Mouse (Mus musculus): ENCODE data around the gene Il13ra1. TPM values are rescaled to one million over a fixed set of nuclear protein-coding genes. Genes with fewer than 3 reads are reported as not detected.

Gene Il13ra1
- total RNA-seq (2021) = 1 to 10 TPM; 2.9 to 4.1 TPM

DNA sequence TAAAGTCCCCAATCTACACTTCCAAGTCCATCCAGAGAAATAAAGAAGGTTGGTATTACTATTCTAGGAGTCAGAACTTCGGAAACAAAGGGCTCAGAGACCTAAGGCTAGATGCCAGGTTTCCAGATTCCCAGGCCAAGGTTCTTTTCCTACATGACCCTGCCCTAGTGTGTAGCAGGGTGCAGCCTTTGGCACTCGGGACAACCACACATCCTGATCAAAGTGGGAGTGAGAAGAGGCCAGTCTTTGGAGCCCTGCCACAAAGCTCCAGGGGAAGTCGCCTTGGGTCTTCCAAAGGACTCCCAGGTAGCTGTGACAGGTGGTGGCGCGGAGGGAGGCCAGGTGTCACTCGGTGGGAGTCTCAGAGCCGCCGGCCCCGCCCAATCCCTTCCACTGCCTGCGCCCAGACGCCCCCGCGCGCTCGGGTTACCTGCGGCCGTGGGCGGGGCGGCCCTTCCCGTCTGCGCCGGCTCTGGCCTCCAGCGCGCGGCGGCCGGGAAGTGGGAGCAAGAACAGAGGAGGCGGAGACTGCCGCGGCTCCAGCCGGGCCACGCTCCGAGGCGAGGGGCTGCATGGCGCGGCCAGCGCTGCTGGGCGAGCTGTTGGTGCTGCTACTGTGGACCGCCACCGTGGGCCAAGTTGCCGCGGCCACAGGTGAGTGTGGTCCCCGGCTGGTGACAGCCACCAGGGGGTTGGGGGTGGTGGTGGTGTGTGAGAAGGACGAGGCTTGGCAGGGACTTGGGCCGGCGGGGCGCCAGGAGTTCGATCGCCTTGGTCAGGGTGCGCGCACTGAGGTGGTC is at the start of gene Il13ra1:
Gene Il13ra1 (plus strand): TSS at position 489 of the 800 bp plus-strand sequence.
- DNase-seq (ENCODE audit: low spot score in 2 of 2) = peak; percentile 7 to 8
- intact Hi-C loops (cut with DNase I) = no loop called here

DNA sequence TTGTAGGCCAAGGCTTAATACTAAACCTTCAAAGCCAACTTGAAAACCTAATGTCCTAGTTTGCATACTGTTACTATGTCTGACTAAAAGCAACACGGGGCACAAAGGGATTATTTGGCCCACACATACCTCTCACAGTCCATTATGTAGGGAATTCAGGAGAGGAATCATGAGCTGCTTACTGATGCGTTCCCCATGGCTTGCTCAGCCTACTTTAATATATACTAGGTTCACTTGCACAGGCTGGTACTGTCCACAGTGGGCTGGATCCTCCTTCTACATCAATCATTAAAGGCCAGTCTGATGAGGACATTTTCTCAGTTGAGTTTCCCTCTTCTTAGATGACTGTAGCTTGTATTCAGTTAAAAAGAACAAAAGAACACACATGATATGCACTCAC is 37.9 kb upstream of the Il13ra1 start:
- DNase-seq (ENCODE audit: low spot score in 2 of 2) = no peak
- intact Hi-C loops (cut with DNase I) = no loop called here

DNA sequence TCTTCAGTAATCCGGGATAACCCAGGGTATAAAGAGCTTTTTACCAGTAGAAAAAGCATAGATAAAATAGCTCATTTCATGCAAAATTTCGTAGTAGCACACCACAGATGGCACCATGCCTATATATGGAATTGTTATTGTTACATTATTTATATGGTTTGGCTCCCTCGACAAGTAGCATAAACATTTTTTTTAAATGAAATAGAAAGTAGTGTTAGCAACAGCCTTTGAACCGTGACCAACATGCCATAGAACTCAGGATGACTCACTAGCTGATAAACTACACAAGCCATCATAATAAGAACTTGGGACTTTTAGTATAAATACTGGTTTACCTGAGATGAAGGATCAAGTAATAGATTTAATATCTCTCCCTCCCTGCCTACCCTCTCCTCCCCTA is 34.7 kb upstream of the Il13ra1 start:
- no peak for DNase-seq (ENCODE audit: low spot score in 2 of 2)
- intact Hi-C loops (cut with DNase I) = no loop called here

DNA sequence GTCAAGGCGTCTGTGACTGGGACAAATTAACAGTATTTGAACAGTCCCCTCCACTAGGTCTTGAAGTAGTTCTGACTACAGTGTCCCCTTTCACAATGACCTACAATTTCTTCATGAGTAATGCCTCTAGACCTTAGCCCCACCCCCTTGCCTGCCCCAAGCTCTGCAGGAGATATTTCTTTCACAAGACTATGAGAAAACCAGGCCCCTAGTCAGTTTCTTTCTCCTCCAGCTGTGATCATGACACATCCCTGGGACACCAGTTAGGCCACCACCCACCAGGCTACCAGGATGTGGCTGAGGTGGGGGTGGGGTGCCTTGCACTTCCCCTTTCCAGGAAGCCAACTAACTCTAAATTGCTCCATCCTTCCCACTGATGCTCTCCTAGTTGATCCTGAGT is 29.0 kb upstream of the Il13ra1 start:
- DNase-seq (ENCODE audit: low spot score in 2 of 2) = no peak
- intact Hi-C loops (cut with DNase I) = no loop called here

DNA sequence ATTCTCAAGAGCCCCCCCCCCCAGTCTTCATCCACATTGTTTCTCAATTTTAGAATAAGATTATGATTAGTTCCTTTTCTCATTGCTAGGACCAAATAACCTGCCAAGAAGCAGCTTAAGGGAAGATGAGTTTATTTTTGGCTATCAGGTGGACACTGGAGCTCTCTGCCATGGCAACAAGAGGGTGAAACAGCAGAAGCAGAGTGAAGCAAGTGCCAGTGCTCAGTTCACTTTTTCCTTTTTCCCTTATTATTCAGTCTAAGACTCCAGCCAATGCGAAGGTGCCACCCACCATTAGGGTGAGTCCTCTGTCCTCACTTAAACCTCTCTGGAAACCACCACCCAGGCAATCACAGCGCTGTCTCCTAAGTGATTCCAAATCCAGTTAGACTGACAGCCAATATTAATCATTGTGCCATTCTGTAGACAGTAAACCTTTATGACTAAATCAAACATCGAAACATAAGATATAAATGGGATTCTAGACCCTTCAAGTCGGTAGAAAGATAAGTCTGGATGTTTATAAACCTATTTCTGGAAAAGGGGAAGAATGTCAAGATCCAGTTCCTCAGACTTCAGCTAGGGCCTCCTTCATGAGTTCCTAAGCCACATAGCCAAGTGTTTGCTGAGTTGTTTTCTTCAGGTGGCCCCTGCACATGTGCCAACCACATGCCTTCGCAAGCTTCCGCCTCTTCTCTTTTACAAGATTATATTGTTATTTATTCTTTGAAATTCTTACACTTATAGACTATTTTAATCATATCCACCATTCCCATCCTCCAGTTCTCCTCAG is 23.2 kb upstream of the Il13ra1 start:
- intact Hi-C loops (cut with DNase I) = loop anchor here (5.0 kb wide), 1 partner anchor 51 kb away; no protein-coding TSS in a partner anchor
- DNase-seq (ENCODE audit: low spot score in 2 of 2) = no peak

DNA sequence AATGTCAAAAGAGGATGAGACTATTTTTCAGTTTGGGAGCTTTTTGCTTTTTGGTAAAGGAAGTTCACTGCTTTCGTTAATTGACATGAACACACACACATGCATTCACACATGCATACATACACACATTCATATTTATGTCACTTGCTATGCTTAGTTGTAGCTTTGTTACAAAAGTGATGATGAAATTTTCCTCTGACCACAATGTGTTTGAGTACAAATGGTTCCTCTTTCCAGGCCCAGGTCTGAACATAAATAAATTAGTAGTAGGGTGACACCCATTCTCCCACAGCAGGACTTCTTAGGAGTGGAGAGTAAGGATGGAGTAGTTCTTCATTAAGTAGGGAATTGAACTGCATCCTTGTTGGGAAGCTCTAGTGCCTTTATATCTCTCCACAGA is 11.0 kb upstream of the Il13ra1 start:
- intact Hi-C loops (cut with DNase I) = no loop called here
- DNase-seq (ENCODE audit: low spot score in 2 of 2) = no peak

DNA sequence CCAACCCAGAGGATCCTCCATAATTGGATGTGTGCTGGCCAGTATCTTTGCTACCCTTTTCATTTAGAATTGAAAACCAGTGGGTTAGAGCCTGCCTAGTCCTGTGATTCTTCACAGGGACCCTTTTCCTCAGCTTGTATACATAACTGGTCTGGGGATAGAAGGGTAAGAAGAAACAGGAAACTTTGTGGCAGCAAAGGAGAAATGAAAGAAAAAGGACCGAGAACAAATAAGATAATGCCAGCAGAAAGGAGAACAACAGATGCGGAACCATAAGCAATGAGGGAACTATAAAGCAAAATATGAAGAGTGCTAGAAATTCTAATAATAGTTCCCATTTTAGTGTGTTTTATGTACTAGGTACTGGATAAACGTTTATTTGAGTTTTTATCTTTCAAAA is 10.6 kb upstream of the Il13ra1 start:
- intact Hi-C loops (cut with DNase I) = no loop called here
- DNase-seq (ENCODE audit: low spot score in 2 of 2) = no peak

DNA sequence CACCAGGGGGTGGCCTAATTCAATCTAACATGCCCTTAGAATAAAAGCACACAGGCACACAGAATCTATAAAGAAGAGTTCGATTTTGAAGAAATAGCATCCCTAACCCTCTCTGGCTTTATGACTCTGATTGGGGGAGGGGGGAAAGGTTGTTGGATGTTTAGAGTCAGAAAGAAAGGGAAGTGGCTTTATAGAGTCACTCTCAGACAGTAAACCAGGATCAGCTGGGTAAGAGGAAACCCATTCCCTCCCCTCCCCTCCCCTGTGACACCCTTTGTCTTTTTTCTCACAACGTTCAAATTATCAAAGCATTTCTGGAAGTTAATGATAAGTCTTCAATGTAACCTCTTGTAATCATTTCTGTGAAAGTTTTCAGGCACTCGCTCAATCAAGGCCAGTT is 3.3 kb upstream of the Il13ra1 start:
- no peak for DNase-seq (ENCODE audit: low spot score in 2 of 2)

DNA sequence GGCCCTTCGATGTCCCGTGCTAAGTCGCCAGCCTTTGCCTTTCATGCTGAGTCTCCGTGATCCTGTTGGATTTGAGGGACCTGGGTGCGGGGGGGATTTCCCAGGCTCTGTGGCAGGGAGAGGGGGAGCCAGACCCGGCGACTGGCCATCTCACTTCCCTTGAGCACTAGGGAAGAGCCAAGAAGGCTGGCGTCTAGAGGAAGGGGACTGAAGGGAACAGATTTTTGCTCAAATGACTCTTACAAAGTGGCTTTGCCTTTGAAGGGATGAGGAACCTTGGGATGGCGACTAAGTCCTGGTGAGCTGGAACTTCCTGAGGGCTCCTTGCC is 476 bp downstream of the Il13ra1 start:
- intact Hi-C loops (cut with DNase I) = no loop called here
- peak in 1 of 2 experiments; percentile 3 for DNase-seq (ENCODE audit: low spot score in 2 of 2)

More for the DNA sequence above, 3.3 kb upstream of the Il13ra1 start:
- intact Hi-C loops (cut with DNase I) = no loop called here

DNA sequence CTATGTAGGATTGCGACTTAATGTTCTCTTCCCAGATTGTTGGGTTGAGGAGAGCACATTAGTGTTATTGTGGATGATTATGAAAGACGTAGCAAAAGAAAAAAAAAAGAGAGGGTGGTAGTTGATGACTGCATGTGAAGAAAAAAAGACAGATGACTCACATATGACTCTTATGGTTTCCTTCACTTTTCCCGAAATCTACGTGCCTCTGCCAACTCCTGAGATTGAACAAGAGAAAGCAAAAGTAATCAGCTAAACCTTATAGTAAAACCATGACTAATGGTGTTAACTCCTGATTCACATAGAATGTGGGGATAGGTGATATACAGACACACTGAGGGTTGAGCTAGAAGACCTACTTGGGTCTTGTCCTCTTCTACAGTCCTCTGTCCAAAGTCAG is 3.3 kb downstream of the Il13ra1 start:
- intact Hi-C loops (cut with DNase I) = no loop called here
- DNase-seq (ENCODE audit: low spot score in 2 of 2) = no peak

DNA sequence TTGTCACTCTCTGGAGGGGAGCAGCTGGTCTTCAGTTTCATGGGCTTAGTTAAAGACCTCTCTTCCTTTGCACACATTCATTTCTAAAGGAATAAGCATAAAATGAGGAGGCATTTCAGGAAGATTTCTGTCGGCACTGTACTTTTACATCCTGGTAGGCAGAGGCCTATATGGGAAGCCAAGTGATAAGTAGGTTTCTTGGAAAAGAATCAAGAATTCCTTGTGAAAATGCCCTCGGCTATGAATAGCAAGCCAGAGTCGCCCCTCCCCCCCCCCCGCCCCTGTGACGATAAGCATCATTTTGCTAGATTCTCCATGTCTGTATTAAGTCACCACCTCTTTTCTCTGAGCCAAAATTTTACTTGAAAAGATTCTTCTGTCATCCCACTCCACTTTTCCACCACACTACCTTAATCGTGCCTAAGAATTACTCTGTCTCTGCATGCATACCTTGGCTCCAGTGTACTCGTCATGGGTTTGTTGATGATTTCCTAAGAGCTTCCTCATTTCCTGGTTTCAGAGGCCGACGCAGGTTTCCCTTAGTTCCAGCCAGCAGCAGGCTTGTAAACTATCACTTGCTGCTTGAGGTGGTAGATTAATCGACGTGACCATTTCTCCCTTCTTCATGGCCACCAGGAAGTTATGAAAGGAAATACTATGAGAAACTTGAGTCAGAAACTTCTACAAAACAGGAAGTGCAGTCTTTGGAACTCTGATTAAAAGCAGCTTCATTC is 17.3 kb downstream of the Il13ra1 start:
- intact Hi-C loops (cut with DNase I) = no loop called here
- no peak for DNase-seq (ENCODE audit: low spot score in 2 of 2)

DNA sequence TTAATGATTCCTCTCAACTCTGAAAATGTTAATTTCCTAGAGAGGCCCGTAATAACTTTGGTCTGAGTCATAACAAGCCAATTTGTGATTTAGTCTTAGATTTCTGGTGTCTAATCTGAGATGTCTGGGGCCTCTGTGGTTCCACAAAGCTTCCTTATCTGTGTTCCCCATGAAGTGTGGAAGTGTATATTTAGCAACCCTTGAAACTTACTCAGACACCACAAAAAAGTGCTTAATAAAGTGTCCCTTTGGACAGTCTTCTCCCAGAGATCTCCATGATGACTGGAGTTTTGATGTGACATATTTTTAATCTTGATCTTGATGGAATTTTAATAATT is 17.8 kb downstream of the Il13ra1 start:
- intact Hi-C loops (cut with DNase I) = no loop called here
- DNase-seq (ENCODE audit: low spot score in 2 of 2) = no peak

DNA sequence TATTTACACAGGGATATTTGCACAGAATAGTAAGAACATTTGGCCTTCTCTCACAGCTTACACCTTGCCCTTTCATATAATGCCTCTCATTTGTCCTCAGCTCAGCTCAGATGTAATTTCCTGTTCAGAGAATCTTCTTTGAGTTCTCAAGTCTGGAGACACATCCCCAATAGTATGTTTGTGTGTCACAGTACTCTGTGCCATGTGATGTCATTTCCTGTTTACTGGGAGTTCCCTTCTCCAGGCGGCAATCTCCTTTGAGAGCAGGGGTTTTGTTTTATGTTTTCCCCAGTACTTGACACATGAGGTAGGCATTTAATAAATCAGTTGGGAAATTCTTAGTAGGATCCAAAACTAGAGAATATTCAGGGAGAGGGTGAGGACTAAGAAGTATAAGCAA is 24.4 kb downstream of the Il13ra1 start:
- intact Hi-C loops (cut with DNase I) = no loop called here
- DNase-seq (ENCODE audit: low spot score in 2 of 2) = no peak

DNA sequence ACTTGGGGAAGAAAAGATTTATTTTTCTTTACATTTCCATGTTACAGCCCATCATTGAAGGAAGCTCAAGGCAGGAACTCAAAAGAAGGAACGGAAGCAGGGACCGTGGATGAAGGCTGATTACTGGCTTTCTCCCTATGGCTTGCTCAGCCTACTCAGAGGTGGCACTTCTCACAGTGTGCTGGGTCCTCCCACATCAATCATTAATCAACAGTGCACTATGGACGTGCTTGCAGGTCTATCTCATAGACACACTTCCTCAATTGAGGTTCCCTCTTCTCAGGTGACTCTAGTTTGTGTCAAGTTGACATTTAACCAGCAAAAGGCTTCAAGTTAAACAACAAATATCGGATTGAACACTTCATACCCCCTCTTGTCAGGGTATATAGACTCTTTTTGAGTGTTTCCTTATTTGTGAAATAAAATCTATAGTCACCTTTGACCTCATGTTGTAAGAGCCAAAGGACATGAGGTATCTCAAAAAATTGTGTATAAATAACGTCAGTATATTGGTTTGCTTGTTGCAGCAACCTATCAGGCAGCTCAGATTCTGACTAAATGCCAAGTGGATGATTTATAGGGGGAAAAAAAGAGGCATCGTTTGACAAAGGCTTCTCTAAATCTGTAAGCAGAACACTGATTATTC is 30.2 kb downstream of the Il13ra1 start:
- DNase-seq (ENCODE audit: low spot score in 2 of 2) = no peak
- intact Hi-C loops (cut with DNase I) = no loop called here

DNA sequence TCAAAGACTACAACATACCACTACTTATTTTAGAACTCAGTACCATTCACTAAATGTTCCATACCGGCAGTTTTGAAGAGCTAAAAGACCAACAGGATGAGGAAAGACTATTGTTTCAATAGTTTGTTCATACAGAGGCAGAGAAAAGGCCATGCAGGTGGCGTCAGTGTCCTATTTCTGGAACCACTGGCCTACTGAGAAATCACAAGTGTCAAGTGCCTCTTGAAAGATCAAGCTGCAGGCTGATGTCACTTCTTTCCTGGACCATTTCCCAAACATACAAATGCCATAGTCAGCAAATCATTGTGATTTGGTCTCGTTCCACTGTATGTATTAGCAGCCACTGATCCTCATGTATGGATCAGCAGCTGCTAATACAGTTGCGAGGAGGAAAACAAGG is 34.8 kb downstream of the Il13ra1 start:
- no peak for DNase-seq (ENCODE audit: low spot score in 2 of 2)
- intact Hi-C loops (cut with DNase I) = no loop called here

DNA sequence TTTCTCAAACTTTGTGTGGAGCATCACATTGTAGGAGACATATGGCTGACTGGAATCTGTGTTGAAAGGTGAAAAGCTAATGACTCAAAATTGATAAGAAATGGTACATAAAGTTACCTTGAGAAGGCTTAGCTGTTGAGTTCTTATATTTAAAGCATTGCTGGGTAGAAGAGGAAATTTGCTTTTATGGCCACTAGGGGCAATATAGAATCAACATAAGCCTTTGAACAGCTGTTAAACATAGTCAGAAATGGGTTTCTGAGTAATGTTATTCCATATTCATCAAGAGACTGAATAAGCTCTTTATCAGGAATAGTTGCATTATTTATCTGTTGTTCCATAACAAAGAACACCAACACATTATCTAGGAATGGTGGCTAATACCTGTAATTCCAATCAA is 38.2 kb downstream of the Il13ra1 start:
- intact Hi-C loops (cut with DNase I) = no loop called here
- DNase-seq (ENCODE audit: low spot score in 2 of 2) = no peak

DNA sequence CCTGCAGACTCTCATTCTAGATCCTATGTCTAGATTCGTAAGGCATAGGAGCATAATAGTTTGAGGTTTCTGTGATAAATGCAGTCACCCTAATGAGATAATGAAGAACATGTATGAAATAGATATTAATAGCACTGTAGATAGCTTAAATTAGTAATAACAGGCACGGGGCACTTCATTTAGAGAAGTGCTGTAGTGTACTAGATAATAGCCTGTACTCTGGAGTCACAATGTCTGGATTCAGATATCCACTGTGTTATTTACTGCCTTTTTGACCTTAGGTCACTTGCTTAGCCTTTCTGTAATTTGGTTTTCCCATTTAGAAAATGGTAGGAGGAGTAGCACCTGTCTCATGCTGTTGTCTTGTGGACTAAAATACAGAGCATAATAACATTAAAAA is 44.8 kb downstream of the Il13ra1 start:
- DNase-seq (ENCODE audit: low spot score in 2 of 2) = no peak
- intact Hi-C loops (cut with DNase I) = no loop called here

DNA sequence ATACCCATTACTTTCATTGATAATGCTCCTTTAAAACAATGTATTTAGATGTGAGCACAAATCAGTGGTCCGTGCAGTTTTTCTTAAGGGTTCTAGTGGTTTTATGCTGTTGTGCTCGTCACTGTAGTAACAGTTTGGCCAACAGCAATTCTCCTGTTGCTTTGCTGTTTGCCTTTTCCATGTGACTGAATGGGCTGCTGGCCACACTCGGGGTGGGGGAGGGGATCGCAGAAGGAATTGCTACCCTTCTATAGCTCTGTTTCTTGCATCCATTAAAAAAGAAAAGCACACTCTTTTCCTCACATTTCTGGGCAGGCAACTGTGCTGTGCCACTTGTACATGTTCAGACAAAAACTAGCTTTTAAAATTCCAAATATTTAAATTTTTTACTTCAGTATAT is 49.7 kb downstream of the Il13ra1 start:
- intact Hi-C loops (cut with DNase I) = no loop called here
- DNase-seq (ENCODE audit: low spot score in 2 of 2) = no peak

DNA sequence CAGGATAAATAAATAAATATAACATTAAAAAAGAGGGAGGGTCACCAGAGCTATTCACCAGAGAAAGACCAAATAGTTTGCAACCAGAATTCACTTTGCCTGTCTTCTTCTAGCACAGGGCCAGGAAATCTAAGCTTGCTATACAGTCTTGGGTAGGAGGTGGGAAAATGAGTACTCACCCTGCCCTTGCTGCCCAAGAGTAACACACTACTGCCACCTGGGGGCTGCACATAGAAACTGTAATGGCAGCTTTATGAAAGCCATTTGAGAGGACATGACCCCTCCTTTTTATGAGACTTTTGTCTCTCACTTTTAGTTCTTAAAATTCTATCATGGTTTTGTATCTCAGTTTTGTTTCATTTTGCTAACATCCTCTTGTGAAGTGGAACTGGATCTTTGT is 71.7 kb downstream of the Il13ra1 start:
- no peak for DNase-seq (ENCODE audit: low spot score in 2 of 2)
- intact Hi-C loops (cut with DNase I) = loop anchor here (5.0 kb wide), 1 partner anchor 141 kb away; no protein-coding TSS in a partner anchor

DNA sequence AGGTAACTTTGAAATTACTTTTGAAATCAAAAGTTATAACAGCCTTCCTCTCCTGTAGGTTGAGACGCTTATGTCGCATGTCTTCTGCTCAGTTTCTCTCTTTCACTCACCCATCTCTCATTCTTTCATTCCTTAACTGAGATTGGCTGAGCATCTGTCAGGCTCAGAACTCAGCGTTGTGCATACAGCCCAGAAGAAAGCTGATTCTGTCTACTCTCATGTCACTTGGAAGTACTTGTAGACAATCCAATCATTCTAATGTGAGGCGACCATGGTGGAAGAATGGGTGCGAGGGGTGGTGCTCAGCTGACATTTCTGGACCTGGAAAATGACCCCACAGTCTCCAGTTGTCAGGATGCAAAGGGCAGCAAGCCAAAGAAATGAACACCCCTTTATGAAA is 74.1 kb downstream of the Il13ra1 start:
- intact Hi-C loops (cut with DNase I) = no loop called here
- DNase-seq (ENCODE audit: low spot score in 2 of 2) = no peak

Data from left cerebral cortex, postnatal 36 days (tissue).